Mouse (Mus musculus) lung, embryonic 15.5 days (tissue): ENCODE measurements around the gene Slc16a3. TPM values are rescaled to one million over a fixed set of nuclear protein-coding genes. Genes with fewer than 3 reads are reported as not detected.

Source experiments
- ATAC-seq: fragments of 200-750 bp; cut with Nextera tagmentation; 2 replicates; pipeline ENCODE4 v1.8.0; 2017; ENCODE audit warnings: moderate number of reproducible peaks, borderline replicate concordance; ENCODE audit not compliant: low FRiP score, low TSS enrichment; ENCODE audit errors: extremely low read depth
- H3K27ac ChIP-seq: fragments of 300-500 bp; sonication (generic); 2 replicates; pipeline ENCODE4 v1.5.1; 2015; ENCODE audit warnings: moderate library complexity, mild to moderate bottlenecking, inconsistent platforms
- H3K27me3 ChIP-seq: fragments of 300-500 bp; sonication (generic); 2 replicates; pipeline ENCODE4 v1.6.1; 2015; ENCODE audit warnings: inconsistent platforms
- H3K36me3 ChIP-seq: fragments of 300-500 bp; sonication (generic); 2 replicates; pipeline ENCODE4 v1.6.1; 2015; ENCODE audit warnings: inconsistent platforms
- H3K4me1 ChIP-seq: fragments of 300-500 bp; sonication (generic); 2 replicates; pipeline ENCODE4 v1.6.1; 2015; ENCODE audit warnings: inconsistent platforms
- H3K4me2 ChIP-seq: fragments of 300-500 bp; sonication (generic); 2 replicates; pipeline ENCODE4 v1.6.1; 2015; ENCODE audit warnings: inconsistent platforms, mild to moderate bottlenecking, moderate library complexity
- H3K4me3 ChIP-seq: fragments of 300-500 bp; sonication (generic); 2 replicates; pipeline ENCODE4 v1.5.1; 2015; ENCODE audit warnings: mild to moderate bottlenecking, inconsistent platforms
- H3K9ac ChIP-seq: fragments of 300-500 bp; sonication (generic); 2 replicates; pipeline ENCODE4 v1.6.1; 2015; ENCODE audit warnings: inconsistent platforms
- H3K9me3 ChIP-seq: fragments of 300-500 bp; sonication (generic); 2 replicates; pipeline ENCODE4 v1.6.1; 2016; ENCODE audit warnings: inconsistent platforms
- WGBS: fragments of 180-500 bp; shearing (Covaris S2); methylation state at CpG from one replicate; pipeline ENCODE4 v1.1.7; 2015; 5-methylcytosine and 5-hydroxymethylcytosine counted together
- polyA plus RNA-seq: library from polyadenylated mRNA; unstranded; fragments of >200 nt; fragmentation: Nextera tagmentation; extraction: Ambion mirVana; gene quantifications from 2 replicates; pipeline ENCODE4 v1.2.1, GENCODE M21; 2015

The Slc16a3 gene
- polyA plus RNA-seq, 1 experiment from 2014 or later, result 67.1 TPM

GRCm38 (mm10) chr11:121004281-121004680 is 56.0 kb downstream of the Slc16a3 start:
- H3K27ac ChIP-seq, result no peak overlapping the region
- H3K4me2 ChIP-seq, result no peak overlapping the region
- no peak for ATAC-seq
- H3K9me3 ChIP-seq, result no peaks in the 10 kb centered on the region
- no peaks in the 10 kb centered on the region for H3K36me3 ChIP-seq
- H3K27me3 ChIP-seq, result no peaks in the 10 kb centered on the region
- peaks cover 6% of the 10 kb centered on the region; the same call in 1 of the 2 replicates for H3K4me1 ChIP-seq
- H3K4me3 ChIP-seq, result no peak overlapping the region
- WGBS, result 56% methylated on average over 5 of the region's 5 CpGs
- H3K9ac ChIP-seq, result no peak overlapping the region

DNA sequence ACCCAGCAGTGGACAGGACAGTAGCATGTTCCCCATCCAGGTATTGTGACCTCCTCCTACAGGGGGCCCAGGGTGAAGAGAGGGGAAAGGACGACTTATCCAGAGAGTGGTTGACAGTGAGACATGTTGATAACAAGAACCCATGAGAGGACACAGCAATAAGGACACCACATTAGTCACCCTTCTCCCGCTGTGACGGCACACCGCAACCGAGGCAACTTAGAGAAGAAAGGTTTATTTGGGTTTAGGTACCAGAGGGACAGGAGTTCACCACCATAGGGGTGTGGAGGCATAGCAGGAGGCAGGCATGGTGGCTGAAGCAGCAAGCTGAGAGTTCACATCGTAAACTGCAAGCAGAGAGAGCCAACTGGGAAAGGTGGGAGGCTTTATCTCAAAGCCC is 57.9 kb downstream of the Slc16a3 start:
- Histone ChIP-seq H3K4me2 (no peak overlapping the region), H3K36me3 (no peaks in the 10 kb centered on the region), H3K9me3 (no peaks in the 10 kb centered on the region), H3K4me3 (no peak overlapping the region), H3K9ac (no peak overlapping the region), H3K27ac (no peak overlapping the region), H3K4me1 (peaks cover 6% of the 10 kb centered on the region; the same call in 1 of the 2 replicates), H3K27me3 (no peaks in the 10 kb centered on the region)
- WGBS, result 59% methylated on average over 6 of the region's 6 CpGs
- no peak for ATAC-seq

DNA sequence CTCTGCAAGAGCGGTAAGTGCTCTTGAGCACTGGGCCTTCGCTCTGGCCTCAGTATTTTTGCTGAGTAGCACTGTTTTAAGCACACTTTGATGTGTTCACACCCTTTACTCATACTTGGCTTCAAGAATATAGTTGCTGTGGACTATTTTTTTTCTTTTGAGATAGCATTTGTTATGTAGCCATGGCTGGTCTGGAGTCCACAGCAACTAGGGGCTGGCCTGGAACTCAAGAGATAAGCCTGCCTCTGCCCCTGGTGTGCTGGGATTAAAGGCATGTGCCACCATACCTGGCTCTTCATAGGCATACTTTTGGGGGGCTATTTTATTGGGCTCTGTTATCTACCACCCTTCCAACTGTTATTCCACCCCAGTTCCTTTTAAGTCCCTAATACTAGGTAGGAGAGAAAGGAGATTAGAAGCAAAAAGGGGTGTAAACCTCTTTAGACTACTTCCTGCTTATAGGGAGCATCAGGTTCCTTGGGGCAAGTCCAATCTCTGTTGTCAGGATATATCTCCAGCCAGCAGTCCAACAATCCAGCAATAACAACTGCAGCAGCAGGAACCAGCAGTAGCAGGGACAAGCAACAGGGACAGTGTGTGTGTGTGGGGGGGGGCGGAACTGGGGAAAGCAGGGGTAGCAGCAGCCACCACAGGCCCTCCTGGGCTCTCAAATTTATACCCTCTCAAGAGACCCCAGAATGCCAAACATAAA is 61.9 kb downstream of the Slc16a3 start:
- 95% methylated on average over 3 of the region's 3 CpGs for WGBS
- no peak overlapping the region for H3K4me2 ChIP-seq
- no peak for ATAC-seq

More for the DNA sequence above, 61.9 kb downstream of the Slc16a3 start:
- H3K36me3 ChIP-seq, result no peaks in the 10 kb centered on the region
- no peak overlapping the region for H3K9ac ChIP-seq
- no peak overlapping the region for H3K4me3 ChIP-seq
- H3K4me1 ChIP-seq, result peaks cover 9% of the 10 kb centered on the region
- H3K27ac ChIP-seq, result no peak overlapping the region
- no peaks in the 10 kb centered on the region for H3K9me3 ChIP-seq
- no peaks in the 10 kb centered on the region for H3K27me3 ChIP-seq

Other genes with a start within 250 kb of the Slc16a3 start
- gene Cenpx, start 234.7 kb upstream of the Slc16a3 start, polyA plus RNA-seq, result 160 and 167 TPM in 2 replicates
- gene Lrrc45, start 234.6 kb upstream of the Slc16a3 start, polyA plus RNA-seq, result 57.9 and 59.9 TPM in 2 replicates
- 54.9 and 60.5 TPM in 2 replicates for gene Rac3, start 227.0 kb upstream of the Slc16a3 start, polyA plus RNA-seq
- gene Dcxr, start 221.2 kb upstream of the Slc16a3 start, polyA plus RNA-seq, result 45.1 and 55.1 TPM in 2 replicates
- gene Cbr2, start 216.4 kb upstream of the Slc16a3 start, polyA plus RNA-seq, result 102 and 103 TPM in 2 replicates
- gene Hmga1b, start 185.7 kb upstream of the Slc16a3 start, polyA plus RNA-seq, result 3.9 and 4.8 TPM in 2 replicates
- gene Rfng, start 164.3 kb upstream of the Slc16a3 start, polyA plus RNA-seq, result 35.4 and 38.3 TPM in 2 replicates
- 205 and 213 TPM in 2 replicates for gene Gps1, start 164.2 kb upstream of the Slc16a3 start, polyA plus RNA-seq
- 84.3 and 90.4 TPM in 2 replicates for gene Dus1l, start 152.1 kb upstream of the Slc16a3 start, polyA plus RNA-seq
- 49.0 and 53.2 TPM in 2 replicates for gene Fasn, start 123.9 kb upstream of the Slc16a3 start, polyA plus RNA-seq
- gene Ccdc57, start 15.6 kb upstream of the Slc16a3 start, polyA plus RNA-seq, result 6.6 and 6.8 TPM in 2 replicates
- gene Csnk1d, start 42.9 kb downstream of the Slc16a3 start, polyA plus RNA-seq, result 132 and 133 TPM in 2 replicates
- gene Cd7, start 90.9 kb downstream of the Slc16a3 start, polyA plus RNA-seq, result 0.65 and 1.5 TPM in 2 replicates
- gene Sectm1b, start 115.1 kb downstream of the Slc16a3 start, polyA plus RNA-seq, result not detected in 2 replicates
- 0.26 TPM in 1 of 2 replicates, not detected in the other for gene Sectm1a, start 132.7 kb downstream of the Slc16a3 start, polyA plus RNA-seq
- not detected in 2 replicates for gene Tex19.2, start 170.2 kb downstream of the Slc16a3 start, polyA plus RNA-seq
- 0.09 TPM in 1 of 2 replicates, not detected in the other for gene Tex19.1, start 197.7 kb downstream of the Slc16a3 start, polyA plus RNA-seq
- gene Uts2r, start 211.8 kb downstream of the Slc16a3 start, polyA plus RNA-seq, result 0.09 TPM in 1 of 2 replicates, not detected in the other